Mouse (Mus musculus) cortical plate, adult 2 months (tissue): ENCODE data around the gene Pde8b.
A peak's percentile ranks its signal among the peaks of the same experiment; 100 is the strongest.

Experiments used
- CTCF ChIP-seq: fragments of 200-500 bp; IDR thresholded peaks from 2 replicates; pipeline ENCODE4 v1.5.1; 2011; ENCODE audit warnings: mild to moderate bottlenecking, control low read depth, low read length; ENCODE audit not compliant: insufficient read depth; ENCODE audit errors: extremely low read depth
- POLR2A ChIP-seq: fragments of 200-500 bp; IDR thresholded peaks from 2 replicates; pipeline ENCODE4 v1.6.1; 2011; ENCODE audit warnings: mild to moderate bottlenecking, low read length, control low read depth; ENCODE audit not compliant: insufficient read depth; ENCODE audit errors: extremely low read depth

DNA sequence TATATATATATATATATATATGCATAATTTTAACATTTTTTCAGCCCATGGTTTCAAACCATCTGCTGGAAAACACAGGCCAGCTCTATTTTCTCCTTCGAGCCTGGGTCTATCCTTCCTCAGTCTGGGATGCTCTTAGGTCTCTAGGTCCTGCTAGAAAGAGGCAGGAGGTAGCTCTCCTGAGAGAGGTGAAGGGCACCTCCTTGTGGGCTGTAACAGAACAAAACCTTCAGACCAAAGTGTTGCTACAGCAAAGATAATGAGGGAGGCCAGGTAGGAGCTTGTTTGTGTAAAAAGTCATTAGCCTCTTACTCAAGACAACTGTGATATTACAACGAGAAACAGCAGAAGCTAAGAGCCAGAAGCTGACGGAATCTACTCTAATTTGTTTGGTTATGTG lies 140.6 kb downstream of the Pde8b start:
- TF ChIP-seq CTCF, result 0 out of 2 replicates have a peak, but pooled peaks have one; percentile 8
- no peak for TF ChIP-seq POLR2A
